Mouse (Mus musculus) lung, adult 2 months (tissue): Measurements from ENCODE around the gene Strbp.

Source experiments
- CTCF ChIP-seq: fragments of 200-500 bp; IDR thresholded peaks from 2 replicates; pipeline ENCODE4 v1.5.1; 2011; ENCODE audit warnings: mild to moderate bottlenecking, low read length, control low read depth; ENCODE audit not compliant: insufficient read depth
- POLR2A ChIP-seq: fragments of 200-500 bp; IDR thresholded peaks from 2 replicates; pipeline ENCODE4 v1.6.1; 2011; ENCODE audit warnings: low read depth, mild to moderate bottlenecking, control low read depth, low read length, borderline replicate concordance; ENCODE audit errors: extremely low read depth

DNA sequence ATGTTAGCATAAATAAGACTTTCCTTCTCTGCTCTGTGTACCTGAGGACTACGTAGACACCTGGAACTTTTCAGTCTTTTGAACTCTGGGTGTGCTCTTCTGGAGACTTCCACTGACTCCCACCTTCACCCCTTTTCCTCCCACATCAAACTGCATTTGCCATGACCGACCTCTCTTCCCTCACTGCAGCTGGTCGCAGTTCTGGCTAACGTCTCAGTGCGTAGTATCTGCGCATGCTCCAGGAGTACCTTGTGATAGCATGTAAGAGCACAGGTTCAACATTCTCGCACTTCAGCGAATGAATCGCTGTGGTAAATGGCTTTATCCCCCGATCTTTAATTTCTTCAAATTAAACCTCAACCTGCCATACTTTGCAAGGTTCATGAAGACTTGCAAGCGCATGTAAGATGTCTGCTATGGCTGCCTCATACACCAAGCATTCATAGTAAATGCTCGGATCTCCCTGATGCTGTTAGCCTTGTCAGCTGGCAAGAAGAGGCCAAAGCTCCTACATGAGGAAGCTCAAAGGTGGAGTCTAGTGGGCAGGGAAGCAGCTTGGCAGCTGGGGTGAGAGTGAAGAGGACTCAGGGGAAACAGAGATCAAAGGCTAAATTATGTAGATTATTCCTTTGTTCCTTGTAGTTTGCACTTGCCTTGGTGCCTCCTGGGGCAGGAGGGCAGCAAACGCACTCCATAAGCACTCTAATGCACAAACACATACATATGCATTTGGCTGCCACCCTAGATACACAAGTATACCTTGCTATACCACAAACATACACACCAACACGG is 19.2 kb upstream of the Strbp start:
- no peak for TF ChIP-seq POLR2A
- no peak for TF ChIP-seq CTCF
